Mouse (Mus musculus) intestine, postnatal 0 days (tissue): Measurements from ENCODE around the gene Zfp217. TPM values are rescaled to one million over a fixed set of nuclear protein-coding genes. Genes with fewer than 3 reads are reported as not detected.
A peak's percentile ranks its signal among the peaks of the same experiment; 100 is the strongest.

Source experiments
- ATAC-seq: fragments of 200-750 bp; cut with Nextera tagmentation; 2 replicates; pipeline ENCODE4 v1.8.0; 2017; ENCODE audit warnings: mild to moderate bottlenecking, moderate TSS enrichment, moderate library complexity
- H3K27ac ChIP-seq: fragments of 300-500 bp; sonication (generic); 2 replicates; pipeline ENCODE4 v1.5.1; 2014; ENCODE audit warnings: mild to moderate bottlenecking, low read depth, low read length, moderate library complexity
- H3K27me3 ChIP-seq: fragments of 300-500 bp; sonication (generic); replicated peaks from 2 replicates; pipeline ENCODE4 v1.6.1; 2014; ENCODE audit warnings: low read length, mixed read lengths; ENCODE audit not compliant: control insufficient read depth, insufficient read depth
- H3K36me3 ChIP-seq: fragments of 300-500 bp; sonication (generic); 2 replicates; pipeline ENCODE4 v1.6.1; 2014; ENCODE audit warnings: mild to moderate bottlenecking, moderate library complexity; ENCODE audit not compliant: control insufficient read depth, insufficient read depth
- H3K4me1 ChIP-seq: fragments of 300-500 bp; sonication (generic); replicated peaks from 2 replicates; pipeline ENCODE4 v1.6.1; 2014; ENCODE audit warnings: antibody characterized with exemption, low read length, mixed read lengths; ENCODE audit not compliant: control insufficient read depth, insufficient read depth
- H3K4me2 ChIP-seq: fragments of 300-500 bp; sonication (generic); replicated peaks from 2 replicates; pipeline ENCODE4 v1.6.1; 2014; ENCODE audit warnings: low read depth, mild to moderate bottlenecking, moderate library complexity
- H3K4me3 ChIP-seq: fragments of 300-500 bp; sonication (generic); 2 replicates; pipeline ENCODE4 v1.5.1; 2014; ENCODE audit warnings: low read depth, low read length
- H3K9ac ChIP-seq: fragments of 300-500 bp; sonication (generic); 2 replicates; pipeline ENCODE4 v1.6.1; 2014; ENCODE audit warnings: mild to moderate bottlenecking, low read depth, low read length
- H3K9me3 ChIP-seq: fragments of 300-500 bp; sonication (generic); 2 replicates; pipeline ENCODE4 v1.6.1; 2016; ENCODE audit warnings: mixed run types; ENCODE audit not compliant: control insufficient read depth
- CTCF ChIP-seq: sonication (generic); IDR thresholded peaks from 2 replicates; pipeline ENCODE4 v1.5.1; 2016; ENCODE audit warnings: low read depth, mild to moderate bottlenecking, control low read depth, antibody characterized with exemption, moderate library complexity
- WGBS: fragments of 180-500 bp; shearing (Covaris S2); extraction: QIAGEN DNeasy Blood & Tissue Kit; methylation state at CpG from one replicate; pipeline ENCODE4 v1.1.7; 2014; 5-methylcytosine and 5-hydroxymethylcytosine counted together
- polyA plus RNA-seq: library from polyadenylated mRNA; unstranded; fragments of >200 nt; fragmentation: Nextera tagmentation; extraction: Ambion mirVana; gene quantifications from 2 replicates; pipeline ENCODE4 v1.2.1, GENCODE M21; 2015

Zfp217 gene
- polyA plus RNA-seq, 1 experiment from 2014 or later, result 2.2 TPM

- no peak overlapping the region for H3K4me3 ChIP-seq
- no peaks in the 10 kb centered on the region for H3K36me3 ChIP-seq
- no peak for TF ChIP-seq CTCF
- ATAC-seq, result no peak
- no peaks in the 10 kb centered on the region for H3K4me1 ChIP-seq
- H3K27ac ChIP-seq, result no peak overlapping the region
- no peak overlapping the region for H3K9ac ChIP-seq
- H3K4me2 ChIP-seq, result no peak overlapping the region
- WGBS, result 87% methylated on average over 10 of the region's 10 CpGs
- no peaks in the 10 kb centered on the region for H3K9me3 ChIP-seq
- H3K27me3 ChIP-seq, result no peaks in the 10 kb centered on the region
These were observed 17.7 kb upstream of the Zfp217 start for GRCm38 (mm10) chr2:170165649-170166048.

GRCm38 (mm10) chr2:170163671-170164462 is 16.0 kb upstream of the Zfp217 start:
- no peak overlapping the region for H3K9ac ChIP-seq
- no peak overlapping the region for H3K4me3 ChIP-seq
- H3K27me3 ChIP-seq, result no peaks in the 10 kb centered on the region
- WGBS, result 81% methylated on average over 18 of the region's 18 CpGs
- TF ChIP-seq CTCF, result no peak
- no peak overlapping the region for H3K4me2 ChIP-seq
- no peak overlapping the region for H3K27ac ChIP-seq
- no peaks in the 10 kb centered on the region for H3K9me3 ChIP-seq
- H3K4me1 ChIP-seq, result no peaks in the 10 kb centered on the region
- ATAC-seq, result no peak
- no peaks in the 10 kb centered on the region for H3K36me3 ChIP-seq

GRCm38 (mm10) chr2:170159795-170160568 is 12.1 kb upstream of the Zfp217 start:
- WGBS, result 43% methylated on average over 15 of the region's 15 CpGs
- H3K4me3 ChIP-seq, result no peak overlapping the region
- no peak overlapping the region for H3K9ac ChIP-seq
- no peaks in the 10 kb centered on the region for H3K4me1 ChIP-seq
- H3K27me3 ChIP-seq, result no peaks in the 10 kb centered on the region
- H3K27ac ChIP-seq, result no peak overlapping the region
- no peaks in the 10 kb centered on the region for H3K36me3 ChIP-seq
- H3K9me3 ChIP-seq, result no peaks in the 10 kb centered on the region
- TF ChIP-seq CTCF, result no peak
- peak overlapping the region; percentile 21 for H3K4me2 ChIP-seq
- no peak for ATAC-seq

- Histone ChIP-seq H3K27me3 (no peaks in the 10 kb centered on the region), H3K9ac (no peak overlapping the region), H3K27ac (no peak overlapping the region), H3K4me3 (no peak overlapping the region), H3K36me3 (no peaks in the 10 kb centered on the region), H3K4me1 (no peaks in the 10 kb centered on the region), H3K9me3 (no peaks in the 10 kb centered on the region), H3K4me2 (no peak overlapping the region)
- no peak for TF ChIP-seq CTCF
- WGBS, result 90% methylated on average over 4 of the region's 4 CpGs
- ATAC-seq, result no peak
These were observed 11.1 kb upstream of the Zfp217 start for GRCm38 (mm10) chr2:170158987-170159386.

GRCm38 (mm10) chr2:170158251-170158650 is 10.3 kb upstream of the Zfp217 start:
- no peak overlapping the region for H3K4me2 ChIP-seq
- WGBS, result 22% methylated on average over 5 of the region's 5 CpGs
- ATAC-seq, result no peak
- no peaks in the 10 kb centered on the region for H3K9me3 ChIP-seq
- no peaks in the 10 kb centered on the region for H3K4me1 ChIP-seq
- no peaks in the 10 kb centered on the region for H3K27me3 ChIP-seq
- no peak overlapping the region for H3K4me3 ChIP-seq
- H3K27ac ChIP-seq, result no peak overlapping the region
- no peak overlapping the region for H3K9ac ChIP-seq
- no peaks in the 10 kb centered on the region for H3K36me3 ChIP-seq
- no peak for TF ChIP-seq CTCF
